Mouse (Mus musculus) ES-CJ7 (cell line): ENCODE measurements around the gene Maml2.

ENCODE experiments used
- DNase-seq: peaks from one replicate; pipeline ENCODE4 v3.0.0; 2011; ENCODE audit warnings: low read depth, low spot score

Gene Maml2

DNA sequence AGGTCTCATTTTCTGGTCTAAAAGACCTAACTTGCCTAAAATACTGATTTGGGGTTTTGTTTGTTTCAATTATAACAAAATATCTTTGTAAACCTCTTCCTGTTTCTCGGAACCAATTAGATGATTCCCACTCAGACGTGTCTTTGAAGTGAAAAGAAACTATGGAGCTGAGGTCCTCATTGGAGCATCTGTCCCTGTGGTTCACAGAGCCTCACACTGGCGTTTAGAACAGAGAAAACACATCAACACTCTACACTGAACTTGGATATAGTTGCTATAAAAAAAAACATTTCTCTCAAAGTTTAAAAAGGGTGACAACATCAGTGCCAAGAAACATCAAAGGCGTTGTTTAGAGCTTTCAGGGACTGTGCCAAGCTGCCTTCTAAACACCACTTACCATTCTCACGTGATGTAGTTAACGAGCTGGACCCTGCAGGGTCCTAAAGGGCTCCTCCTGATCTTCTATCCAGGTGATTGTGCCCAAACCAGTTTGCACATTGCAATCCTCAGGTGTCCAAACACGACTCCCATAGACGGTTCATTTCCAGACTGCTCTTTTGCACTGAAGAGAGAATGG lies 309.9 kb downstream of the Maml2 start:
- DNase-seq, result no peak

DNA sequence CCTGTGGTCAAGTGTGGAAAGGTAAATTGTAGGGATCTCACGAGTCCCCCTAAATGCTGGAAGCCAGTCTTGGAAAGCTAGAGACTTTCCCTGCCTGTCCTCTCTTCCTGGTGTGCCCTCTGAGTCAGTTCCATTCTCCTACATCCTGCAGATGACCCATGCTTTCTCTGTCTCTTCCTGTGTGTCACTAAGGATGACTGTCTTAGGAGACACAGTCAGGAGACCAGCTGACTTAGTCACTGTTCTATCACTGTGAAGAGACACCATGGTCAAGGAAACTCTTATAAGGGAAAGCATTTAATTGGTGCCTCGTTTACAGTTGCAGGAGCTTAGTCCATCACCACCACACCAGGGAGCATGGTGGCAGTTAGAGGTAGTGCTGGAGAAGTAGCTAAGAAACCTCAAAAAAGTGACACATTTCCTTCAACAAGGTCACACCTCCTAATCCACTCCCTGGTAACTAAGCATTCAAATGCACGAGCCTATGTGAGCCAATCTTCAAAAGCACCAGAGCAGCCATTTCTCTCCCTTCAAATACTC lies 310.8 kb downstream of the Maml2 start:
- DNase-seq, result no peak

- DNase-seq, result no peak
Observed at GRCm38 (mm10) chr9:13611561-13611960, 313.8 kb downstream of the Maml2 start.

DNA sequence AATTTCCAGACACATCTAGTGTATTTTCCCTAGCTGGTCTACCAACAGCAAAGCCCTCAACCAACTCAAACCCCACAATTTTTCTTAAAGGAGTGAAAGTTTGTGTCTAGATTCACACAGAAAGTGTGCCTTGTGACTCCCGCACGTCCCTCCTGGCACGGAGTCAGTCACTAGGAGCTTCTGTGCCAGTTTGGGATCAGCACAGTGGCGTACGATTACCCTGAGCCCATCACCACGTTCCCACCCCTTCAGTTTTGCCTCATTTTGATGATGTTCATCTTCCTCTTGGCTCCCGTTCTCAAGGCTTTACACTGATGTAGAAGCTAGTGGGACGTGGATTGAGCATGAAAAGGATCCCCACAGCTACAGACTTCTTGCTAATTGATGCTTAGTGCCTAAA lies 314.6 kb downstream of the Maml2 start:
- DNase-seq, result no peak

GRCm38 (mm10) chr9:13613325-13614268 lies 315.8 kb downstream of the Maml2 start:
- peak; percentile 2 for DNase-seq

DNA sequence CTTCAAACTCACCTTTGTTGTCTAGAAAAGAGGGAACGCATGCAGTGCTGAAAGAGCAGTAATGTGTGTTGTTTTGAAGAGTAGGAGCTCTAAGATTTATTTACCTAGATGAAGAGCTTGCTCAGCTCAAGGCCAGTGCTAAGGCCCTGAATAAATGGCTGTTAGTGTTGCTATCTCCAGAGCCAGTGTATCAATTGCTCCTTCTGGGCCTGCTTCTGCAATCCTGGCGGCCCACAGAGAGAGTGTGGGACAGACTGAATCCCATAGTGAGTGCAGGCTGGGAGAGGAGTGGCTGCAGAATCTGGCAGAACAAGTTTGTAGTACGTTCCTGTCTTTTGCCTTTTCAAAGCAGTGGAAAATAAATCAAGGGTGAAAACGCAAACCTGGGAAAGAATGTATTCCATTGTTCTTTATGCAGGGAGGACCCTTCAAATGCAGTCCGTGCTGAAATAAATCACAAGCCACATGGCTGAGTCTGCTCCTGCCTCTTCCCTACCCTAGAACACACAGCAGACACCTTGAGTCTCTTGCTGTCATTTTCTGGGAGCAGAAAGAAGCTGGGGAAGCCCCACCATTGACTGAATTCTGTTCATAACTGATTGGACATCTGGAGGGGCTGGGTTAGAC lies 318.7 kb downstream of the Maml2 start:
- no peak for DNase-seq

GRCm38 (mm10) chr9:13620794-13621193 lies 323.0 kb downstream of the Maml2 start:
- no peak for DNase-seq

DNA sequence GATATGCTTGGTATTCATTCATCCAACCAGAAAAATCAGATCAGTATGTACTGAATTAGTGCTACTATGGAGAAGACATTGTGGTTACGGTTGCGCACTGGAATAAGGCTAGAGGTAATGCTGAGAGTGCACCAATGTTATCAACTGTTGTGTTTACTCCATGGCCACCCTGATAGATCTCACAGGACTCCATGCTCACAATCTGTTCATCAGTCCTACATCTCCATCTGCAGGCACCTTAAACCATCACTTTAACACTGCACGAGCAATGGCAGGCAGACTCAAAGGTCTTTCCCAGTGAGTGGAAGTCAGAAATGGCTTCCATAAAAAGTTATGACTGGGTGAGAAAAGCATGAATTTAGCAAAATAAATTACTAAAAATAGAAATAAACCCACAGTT lies 324.2 kb downstream of the Maml2 start:
- no peak for DNase-seq

DNA sequence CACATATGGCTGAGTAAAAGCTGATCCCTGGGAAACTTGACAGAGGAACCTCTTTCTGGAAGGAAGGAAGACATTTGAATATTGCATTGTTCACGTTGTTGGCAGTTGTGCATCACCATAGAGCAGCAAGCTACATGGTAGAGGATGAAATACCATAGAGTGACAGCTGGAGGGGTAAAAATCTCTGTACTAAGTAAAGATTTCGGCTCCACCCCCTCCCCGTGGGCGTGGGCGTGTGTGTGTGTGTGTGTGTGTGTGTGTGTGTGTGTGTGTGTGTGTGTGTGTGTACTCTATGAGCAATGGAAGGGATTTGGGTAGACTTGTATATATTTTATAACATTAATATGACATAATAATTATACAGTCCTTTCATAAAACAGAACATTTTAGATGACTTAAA lies 324.7 kb downstream of the Maml2 start:
- DNase-seq, result no peak

GRCm38 (mm10) chr9:13623892-13624422 lies 326.2 kb downstream of the Maml2 start:
- DNase-seq, result no peak

GRCm38 (mm10) chr9:13624780-13625179 lies 327.0 kb downstream of the Maml2 start:
- no peak for DNase-seq

DNA sequence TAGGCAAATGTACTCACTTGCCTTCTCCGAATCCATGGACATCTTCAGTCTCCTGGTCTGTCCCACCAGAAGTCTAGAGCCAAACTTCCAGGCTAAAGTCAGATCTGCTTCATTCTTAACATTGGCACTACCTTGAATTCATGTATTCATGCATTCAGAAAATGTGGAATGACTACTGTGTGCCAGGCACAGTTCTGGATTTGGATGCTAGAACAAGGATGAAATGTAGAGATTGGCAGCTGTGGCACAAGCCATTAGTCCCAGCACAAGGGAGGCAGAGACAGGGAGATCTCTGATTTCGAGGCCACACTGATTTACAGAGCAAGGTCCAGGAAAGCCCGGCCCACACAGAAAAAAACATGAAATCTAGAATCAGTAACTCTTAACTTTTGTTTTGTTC lies 327.5 kb downstream of the Maml2 start:
- DNase-seq, result no peak

- no peak for DNase-seq
Observed at GRCm38 (mm10) chr9:13626480-13626879, 328.7 kb downstream of the Maml2 start.

GRCm38 (mm10) chr9:13633371-13633770 lies 335.6 kb downstream of the Maml2 start:
- DNase-seq, result no peak

- DNase-seq, result no peak
Observed at GRCm38 (mm10) chr9:13639655-13640054, 341.9 kb downstream of the Maml2 start.

- DNase-seq, result no peak
Observed at GRCm38 (mm10) chr9:13645153-13645552, 347.4 kb downstream of the Maml2 start.

- no peak for DNase-seq
Observed at GRCm38 (mm10) chr9:13651065-13651464, 353.3 kb downstream of the Maml2 start.

- DNase-seq, result no peak
Observed at GRCm38 (mm10) chr9:13651828-13652227, 354.1 kb downstream of the Maml2 start.

DNA sequence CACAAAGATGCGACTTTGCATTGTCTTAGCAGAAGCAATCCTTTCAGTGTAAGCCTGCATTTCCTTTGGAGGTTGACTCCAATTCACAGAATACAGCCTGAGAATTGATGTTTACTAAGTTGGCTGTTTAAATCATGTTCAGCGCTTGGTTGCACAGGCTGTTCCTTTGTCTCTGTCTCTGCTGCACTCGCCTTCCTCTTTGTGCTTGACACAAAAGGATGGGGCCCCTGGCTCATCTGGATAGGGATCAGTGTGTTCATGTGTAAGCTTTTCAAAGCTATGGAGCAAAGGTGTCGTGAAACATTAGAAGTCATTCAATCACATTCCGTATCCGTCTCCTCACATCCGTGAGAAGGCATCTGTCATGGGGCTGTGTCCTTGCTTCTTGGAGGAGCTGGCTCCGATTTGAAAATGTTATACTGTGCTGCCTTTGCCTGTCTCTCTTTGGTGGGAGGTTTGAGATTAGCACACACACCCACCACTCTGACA lies 354.7 kb downstream of the Maml2 start:
- DNase-seq, result no peak

GRCm38 (mm10) chr9:13652917-13653316 lies 355.2 kb downstream of the Maml2 start:
- DNase-seq, result peak; percentile 39

GRCm38 (mm10) chr9:13661768-13662623 lies 364.2 kb downstream of the Maml2 start:
- DNase-seq, result peak; percentile 34
